Mouse (Mus musculus): Measurements from ENCODE around the gene Gm13279. TPM values are rescaled to one million over a fixed set of nuclear protein-coding genes. Genes with fewer than 3 reads are reported as not detected.
"Not testable (repeated sequence)": the region's sequence is repeated elsewhere in the genome, so short reads cannot be mapped to it uniquely, and the experiment has no call there.

Gm13279 gene
- polyA plus RNA-seq, 1 experiment from 2014 or later, result not detected

- peak; percentile 26 for TF ChIP-seq CTCF (IDR thresholded peaks at IDR 0.05; ENCODE audit: low read depth)
- peak overlapping the region; percentile 39; the same call in 1 of the 2 replicates for H3K27ac ChIP-seq (ENCODE audit: low read depth)
- WGBS (ENCODE audit: insufficient replicate concordance), result 0% methylated on average over 3 of the region's 31 CpGs
Measured at GRCm38 (mm10) chr4:88782335-88782734, 14.9 kb upstream of the Gm13279 start.

GRCm38 (mm10) chr4:88785409-88785808 lies 11.8 kb upstream of the Gm13279 start, which contains the start of gene Gm13276:
Gene Gm13276, plus strand, starts transcription at chr4:88785709.
- no CpG with 5 or more reads among the region's 27 CpGs for WGBS (ENCODE audit: insufficient replicate concordance)
- H3K4me2 ChIP-seq (ENCODE audit: low read depth, low read length); H3K9ac ChIP-seq (replicated peaks); DNase-seq; ATAC-seq; H3K4me1 ChIP-seq (ENCODE audit: insufficient read depth); H3K27ac ChIP-seq (ENCODE audit: low read depth); H3K27me3 ChIP-seq (ENCODE audit: insufficient read depth, low read length); H3K4me3 ChIP-seq (ENCODE audit: low read depth, low read length); H3K36me3 ChIP-seq (replicated peaks; ENCODE audit: insufficient read depth, low read length); H3K9me3 ChIP-seq (ENCODE audit: low read length): not testable (repeated sequence)

More at GRCm38 (mm10) chr4:88782335-88782734, 14.9 kb upstream of the Gm13279 start:
- H3K9me3 ChIP-seq (ENCODE audit: low read length); H3K9ac ChIP-seq (replicated peaks); H3K4me1 ChIP-seq (ENCODE audit: insufficient read depth); H3K36me3 ChIP-seq (replicated peaks; ENCODE audit: insufficient read depth, low read length); H3K27me3 ChIP-seq (ENCODE audit: insufficient read depth, low read length); ATAC-seq; DNase-seq; H3K4me2 ChIP-seq (ENCODE audit: low read depth, low read length): not testable (repeated sequence)
- H3K4me3 ChIP-seq (ENCODE audit: low read depth, low read length), result 0 out of 2 replicates have a peak overlapping the region, but pooled peaks have one; percentile 19

GRCm38 (mm10) chr4:88788402-88788801 lies 8.8 kb upstream of the Gm13279 start, which contains the start of gene Gm13277:
Gene Gm13277, plus strand, starts transcription at chr4:88788632.
- not testable (repeated sequence) for H3K4me2 ChIP-seq (ENCODE audit: low read depth, low read length); H3K27me3 ChIP-seq (ENCODE audit: insufficient read depth, low read length); H3K9ac ChIP-seq (replicated peaks); H3K36me3 ChIP-seq (replicated peaks; ENCODE audit: insufficient read depth, low read length); H3K27ac ChIP-seq (ENCODE audit: low read depth); H3K9me3 ChIP-seq (ENCODE audit: low read length); H3K4me1 ChIP-seq (ENCODE audit: insufficient read depth); DNase-seq; ATAC-seq; H3K4me3 ChIP-seq (ENCODE audit: low read depth, low read length)
- WGBS (ENCODE audit: insufficient replicate concordance), result 0% methylated on average over 1 of the region's 28 CpGs
- TF ChIP-seq CTCF (IDR thresholded peaks at IDR 0.05; ENCODE audit: low read depth), result peak; percentile 61

- not testable (repeated sequence) for H3K4me2 ChIP-seq (ENCODE audit: low read depth, low read length); H3K27ac ChIP-seq (ENCODE audit: low read depth); H3K9ac ChIP-seq (replicated peaks); ATAC-seq; H3K4me1 ChIP-seq (ENCODE audit: insufficient read depth); DNase-seq; H3K4me3 ChIP-seq (ENCODE audit: low read depth, low read length); H3K27me3 ChIP-seq (ENCODE audit: insufficient read depth, low read length); H3K9me3 ChIP-seq (ENCODE audit: low read length); H3K36me3 ChIP-seq (replicated peaks; ENCODE audit: insufficient read depth, low read length)
- no CpG with 5 or more reads among the region's 28 CpGs for WGBS (ENCODE audit: insufficient replicate concordance)
Measured at GRCm38 (mm10) chr4:88791250-88791649, 5.9 kb upstream of the Gm13279 start, which contains the start of gene Gm13278. Gene Gm13278, plus strand, starts transcription at chr4:88791550.

GRCm38 (mm10) chr4:88793936-88794675 lies 3.1 kb upstream of the Gm13279 start, which contains the start of gene Gm13275:
Gene Gm13275, plus strand, starts transcription at chr4:88794487.
- TF ChIP-seq CTCF (IDR thresholded peaks at IDR 0.05; ENCODE audit: low read depth), result peak; percentile 44
- H3K9ac ChIP-seq (replicated peaks); H3K27me3 ChIP-seq (ENCODE audit: insufficient read depth, low read length); ATAC-seq; H3K4me1 ChIP-seq (ENCODE audit: insufficient read depth); H3K4me3 ChIP-seq (ENCODE audit: low read depth, low read length); H3K36me3 ChIP-seq (replicated peaks; ENCODE audit: insufficient read depth, low read length); H3K4me2 ChIP-seq (ENCODE audit: low read depth, low read length); H3K27ac ChIP-seq (ENCODE audit: low read depth); DNase-seq; H3K9me3 ChIP-seq (ENCODE audit: low read length): not testable (repeated sequence)
- 0% methylated on average over 2 of the region's 52 CpGs for WGBS (ENCODE audit: insufficient replicate concordance)

- not testable (repeated sequence) for H3K27me3 ChIP-seq (ENCODE audit: insufficient read depth, low read length); H3K4me3 ChIP-seq (ENCODE audit: low read depth, low read length); H3K9me3 ChIP-seq (ENCODE audit: low read length); DNase-seq; H3K27ac ChIP-seq (ENCODE audit: low read depth); ATAC-seq; H3K36me3 ChIP-seq (replicated peaks; ENCODE audit: insufficient read depth, low read length); H3K4me2 ChIP-seq (ENCODE audit: low read depth, low read length); H3K4me1 ChIP-seq (ENCODE audit: insufficient read depth); H3K9ac ChIP-seq (replicated peaks)
- 0% methylated on average over 1 of the region's 7 CpGs for WGBS (ENCODE audit: insufficient replicate concordance)
Measured at GRCm38 (mm10) chr4:88799365-88799764, 2.2 kb downstream of the Gm13279 start, which contains the start of gene Gm13285. Gene Gm13285, plus strand, starts transcription at chr4:88799665.

GRCm38 (mm10) chr4:88802954-88803353 lies 5.8 kb downstream of the Gm13279 start, which contains the start of gene Gm13287:
Gene Gm13287, plus strand, starts transcription at chr4:88803254.
- not testable (repeated sequence) for H3K4me3 ChIP-seq (ENCODE audit: low read depth, low read length); H3K4me2 ChIP-seq (ENCODE audit: low read depth, low read length); H3K27ac ChIP-seq (ENCODE audit: low read depth); H3K9ac ChIP-seq (replicated peaks); H3K9me3 ChIP-seq (ENCODE audit: low read length); H3K36me3 ChIP-seq (replicated peaks; ENCODE audit: insufficient read depth, low read length); ATAC-seq; H3K4me1 ChIP-seq (ENCODE audit: insufficient read depth); DNase-seq; H3K27me3 ChIP-seq (ENCODE audit: insufficient read depth, low read length)
- WGBS (ENCODE audit: insufficient replicate concordance), result no CpG with 5 or more reads among the region's 29 CpGs

- ATAC-seq; H3K9ac ChIP-seq (replicated peaks); DNase-seq; H3K36me3 ChIP-seq (replicated peaks; ENCODE audit: insufficient read depth, low read length); H3K4me1 ChIP-seq (ENCODE audit: insufficient read depth); H3K27ac ChIP-seq (ENCODE audit: low read depth); H3K27me3 ChIP-seq (ENCODE audit: insufficient read depth, low read length); H3K4me3 ChIP-seq (ENCODE audit: low read depth, low read length); H3K9me3 ChIP-seq (ENCODE audit: low read length); H3K4me2 ChIP-seq (ENCODE audit: low read depth, low read length): not testable (repeated sequence)
- no CpG with 5 or more reads among the region's 8 CpGs for WGBS (ENCODE audit: insufficient replicate concordance)
Measured at GRCm38 (mm10) chr4:88805231-88805630, 8.0 kb downstream of the Gm13279 start, which contains the start of gene Gm13288. Gene Gm13288, plus strand, starts transcription at chr4:88805531.
